Mouse (Mus musculus): ENCODE data around the gene Rps24. TPM values are rescaled to one million over a fixed set of nuclear protein-coding genes. Genes with fewer than 3 reads are reported as not detected.

Gene Rps24
- polyA plus RNA-seq, 2 experiments: 1,338 to 4,774 TPM

- WGBS: 87% methylated on average over 6 of the region's 6 CpGs
- ATAC-seq (ENCODE audit: low FRiP score, low read depth) (no peak), DNase-seq (ENCODE audit: low spot score) (no peak)
- no peak overlapping the region for H3K4me2 ChIP-seq (replicated peaks; ENCODE audit: low read depth, low read length, severe bottlenecking)
- H3K9ac ChIP-seq (ENCODE audit: low read depth, low read length, severe bottlenecking): no peak overlapping the region
- no peaks in the 10 kb centered on the region for H3K27me3 ChIP-seq (ENCODE audit: control insufficient read depth, insufficient read depth, low read length)
- H3K27ac ChIP-seq (replicated peaks; ENCODE audit: low read depth, low read length): no peak overlapping the region
- H3K9me3 ChIP-seq (ENCODE audit: control insufficient read depth, low read length): peaks cover 4% of the 10 kb centered on the region; the same call in 1 of the 2 replicates
- no peak for TF ChIP-seq POLR2A (IDR thresholded peaks at IDR 0.05; ENCODE audit: borderline replicate concordance, extremely low read depth, insufficient read depth, insufficient read length)
- no peaks in the 10 kb centered on the region for H3K36me3 ChIP-seq (ENCODE audit: control insufficient read depth, insufficient read depth, low read length)
- H3K4me1 ChIP-seq (ENCODE audit: control insufficient read depth, insufficient read depth, low read length): peaks cover 11% of the 10 kb centered on the region
- no peak overlapping the region for H3K4me3 ChIP-seq (replicated peaks; ENCODE audit: low read length)
These were observed 25.7 kb downstream of the Rps24 start for GRCm38 (mm10) chr14:24512527-24513161.

- Histone ChIP-seq H3K9me3 (ENCODE audit: control insufficient read depth, low read length) (no peaks in the 10 kb centered on the region), H3K4me1 (ENCODE audit: control insufficient read depth, insufficient read depth, low read length) (no peaks in the 10 kb centered on the region), H3K9ac (ENCODE audit: low read depth, low read length, severe bottlenecking) (no peak overlapping the region), H3K27me3 (ENCODE audit: control insufficient read depth, insufficient read depth, low read length) (no peaks in the 10 kb centered on the region), H3K27ac (replicated peaks; ENCODE audit: low read depth, low read length) (no peak overlapping the region), H3K4me2 (replicated peaks; ENCODE audit: low read depth, low read length, severe bottlenecking) (no peak overlapping the region), H3K36me3 (ENCODE audit: control insufficient read depth, insufficient read depth, low read length) (no peaks in the 10 kb centered on the region), H3K4me3 (replicated peaks; ENCODE audit: low read length) (no peak overlapping the region)
- WGBS: 77% methylated on average over 8 of the region's 8 CpGs
- no peak for ATAC-seq (ENCODE audit: low FRiP score, low read depth)
- no peak for DNase-seq (ENCODE audit: low spot score)
- TF ChIP-seq POLR2A (IDR thresholded peaks at IDR 0.05; ENCODE audit: borderline replicate concordance, extremely low read depth, insufficient read depth, insufficient read length): no peak
These were observed 34.7 kb downstream of the Rps24 start for GRCm38 (mm10) chr14:24521597-24521996.

GRCm38 (mm10) chr14:24525137-24525536, 38.2 kb downstream of the Rps24 start:
- no peak overlapping the region for H3K9ac ChIP-seq (ENCODE audit: low read depth, low read length, severe bottlenecking)
- DNase-seq (ENCODE audit: low spot score) (no peak), ATAC-seq (ENCODE audit: low FRiP score, low read depth) (no peak)
- H3K4me2 ChIP-seq (replicated peaks; ENCODE audit: low read depth, low read length, severe bottlenecking): no peak overlapping the region
- no peaks in the 10 kb centered on the region for H3K9me3 ChIP-seq (ENCODE audit: control insufficient read depth, low read length)
- H3K27ac ChIP-seq (replicated peaks; ENCODE audit: low read depth, low read length): no peak overlapping the region
- no peak for TF ChIP-seq POLR2A (IDR thresholded peaks at IDR 0.05; ENCODE audit: borderline replicate concordance, extremely low read depth, insufficient read depth, insufficient read length)
- no peaks in the 10 kb centered on the region for H3K27me3 ChIP-seq (ENCODE audit: control insufficient read depth, insufficient read depth, low read length)
- peaks cover 6% of the 10 kb centered on the region; the same call in 1 of the 2 replicates for H3K4me1 ChIP-seq (ENCODE audit: control insufficient read depth, insufficient read depth, low read length)
- H3K36me3 ChIP-seq (ENCODE audit: control insufficient read depth, insufficient read depth, low read length): no peaks in the 10 kb centered on the region
- 66% methylated on average over 3 of the region's 3 CpGs for WGBS
- H3K4me3 ChIP-seq (replicated peaks; ENCODE audit: low read length): no peak overlapping the region

- 57% methylated on average over 10 of the region's 10 CpGs for WGBS
- H3K9ac ChIP-seq (ENCODE audit: low read depth, low read length, severe bottlenecking): no peak overlapping the region
- TF ChIP-seq POLR2A (IDR thresholded peaks at IDR 0.05; ENCODE audit: borderline replicate concordance, extremely low read depth, insufficient read depth, insufficient read length): no peak
- peaks cover 13% of the 10 kb centered on the region for H3K4me1 ChIP-seq (ENCODE audit: control insufficient read depth, insufficient read depth, low read length)
- DNase-seq (ENCODE audit: low spot score): no peak
- no peak overlapping the region for H3K4me2 ChIP-seq (replicated peaks; ENCODE audit: low read depth, low read length, severe bottlenecking)
- no peak for ATAC-seq (ENCODE audit: low FRiP score, low read depth)
- no peaks in the 10 kb centered on the region for H3K27me3 ChIP-seq (ENCODE audit: control insufficient read depth, insufficient read depth, low read length)
- H3K27ac ChIP-seq (replicated peaks; ENCODE audit: low read depth, low read length): no peak overlapping the region
- no peaks in the 10 kb centered on the region for H3K9me3 ChIP-seq (ENCODE audit: control insufficient read depth, low read length)
- H3K36me3 ChIP-seq (ENCODE audit: control insufficient read depth, insufficient read depth, low read length): no peaks in the 10 kb centered on the region
- H3K4me3 ChIP-seq (replicated peaks; ENCODE audit: low read length): no peak overlapping the region
These were observed 38.9 kb downstream of the Rps24 start for GRCm38 (mm10) chr14:24525677-24526415.

GRCm38 (mm10) chr14:24526440-24526839, 39.5 kb downstream of the Rps24 start:
- Histone ChIP-seq H3K36me3 (ENCODE audit: control insufficient read depth, insufficient read depth, low read length) (no peaks in the 10 kb centered on the region), H3K27ac (replicated peaks; ENCODE audit: low read depth, low read length) (no peak overlapping the region), H3K4me2 (replicated peaks; ENCODE audit: low read depth, low read length, severe bottlenecking) (no peak overlapping the region), H3K27me3 (ENCODE audit: control insufficient read depth, insufficient read depth, low read length) (no peaks in the 10 kb centered on the region), H3K9me3 (ENCODE audit: control insufficient read depth, low read length) (no peaks in the 10 kb centered on the region), H3K4me1 (ENCODE audit: control insufficient read depth, insufficient read depth, low read length) (peaks cover 17% of the 10 kb centered on the region), H3K9ac (ENCODE audit: low read depth, low read length, severe bottlenecking) (no peak overlapping the region), H3K4me3 (replicated peaks; ENCODE audit: low read length) (no peak overlapping the region)
- TF ChIP-seq POLR2A (IDR thresholded peaks at IDR 0.05; ENCODE audit: borderline replicate concordance, extremely low read depth, insufficient read depth, insufficient read length): no peak
- WGBS: 66% methylated on average over 10 of the region's 10 CpGs
- no peak for ATAC-seq (ENCODE audit: low FRiP score, low read depth)
- DNase-seq (ENCODE audit: low spot score): no peak
